Mouse (Mus musculus) olfactory bulb, adult 2 months (tissue): Measurements from ENCODE around the gene Gm10778.
"Not testable (repeated sequence)": the region's sequence is repeated elsewhere in the genome, so short reads cannot be mapped to it uniquely, and the experiment has no call there.

ENCODE experiments used
- CTCF ChIP-seq: fragments of 200-500 bp; IDR thresholded peaks from 2 replicates; pipeline ENCODE4 v1.5.1; 2012; ENCODE audit warnings: low read depth, mild to moderate bottlenecking, low read length, moderate library complexity; ENCODE audit not compliant: insufficient read depth
- POLR2A ChIP-seq: fragments of 200-500 bp; IDR thresholded peaks from 2 replicates; pipeline ENCODE4 v1.6.1; 2012; ENCODE audit warnings: mild to moderate bottlenecking, low read depth, low read length, moderate library complexity; ENCODE audit not compliant: insufficient read depth

DNA sequence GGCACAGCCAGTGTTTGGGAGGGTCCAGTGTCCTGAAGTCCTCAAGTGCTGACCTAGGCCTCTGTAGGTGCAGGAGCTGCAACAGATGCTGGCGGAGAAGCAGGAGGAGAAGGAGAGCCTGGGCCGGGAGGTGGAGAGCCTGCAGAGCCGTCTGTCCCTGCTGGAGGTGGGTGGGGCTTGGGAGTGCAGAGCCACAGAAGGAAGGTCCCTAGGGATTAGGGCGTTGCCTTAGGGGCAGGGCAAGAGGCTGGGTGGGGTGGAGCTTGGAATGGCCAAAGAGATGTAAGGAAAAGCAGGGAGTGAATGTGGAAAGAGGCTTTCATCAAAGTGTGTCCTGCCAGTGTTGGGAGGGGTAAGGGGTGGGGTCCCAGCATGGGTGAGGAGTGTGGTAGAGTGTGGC is 8.0 kb upstream of the Gm10778 start:
- TF ChIP-seq POLR2A, CTCF: not testable (repeated sequence)
